Mouse (Mus musculus) hematopoietic stem cell, adult 5-6 weeks (primary cell): ENCODE data around the gene Olfr1449. TPM values are rescaled to one million over a fixed set of nuclear protein-coding genes. Genes with fewer than 3 reads are reported as not detected.
"Not testable (repeated sequence)": the region's sequence is repeated elsewhere in the genome, so short reads cannot be mapped to it uniquely, and the experiment has no call there.

ENCODE experiments used
- ATAC-seq, 2 experiments: fragments of 125-278 bp in 1 of 2; replicated peaks in 1 of 2; 2 replicates each; pipeline ENCODE4 v1.8.0; 2016 to 2017; ENCODE audit warnings: inconsistent platforms in 2 of 2, mild to moderate bottlenecking in 2 of 2, moderate number of reproducible peaks in 2 of 2, low read depth in 1 of 2, moderate TSS enrichment in 1 of 2; ENCODE audit not compliant: low FRiP score in 2 of 2, poor library complexity in 2 of 2, severe bottlenecking in 2 of 2, insufficient read depth in 1 of 2, low TSS enrichment in 1 of 2
- total RNA-seq: library from RNA; stranded (forward); fragments of 172-1452, 232-1000 nt; gene quantifications from 2 replicates; pipeline ENCODE4 v1.2.3, GENCODE M21; 2017

The Olfr1449 gene
- total RNA-seq = not detected in 2 replicates

GRCm38 (mm10) chr19:12930540-12930939, at the start of gene Olfr1449:
Gene Olfr1449, plus strand, starts transcription at chr19:12930840.
- no peak for ATAC-seq

GRCm38 (mm10) chr19:12883555-12883954, 47.1 kb upstream of the Olfr1449 start, which contains the start of gene Olfr1445:
Gene Olfr1445, plus strand, starts transcription at chr19:12883855.
- no peak for ATAC-seq

- ATAC-seq = no peak
Observed at GRCm38 (mm10) chr19:12893424-12893823, 37.2 kb upstream of the Olfr1449 start, which contains the start of gene Olfr1446. Gene Olfr1446, minus strand, starts transcription at chr19:12893524.

- ATAC-seq = no peak
Observed at GRCm38 (mm10) chr19:12903643-12904042, 27.0 kb upstream of the Olfr1449 start, which contains the start of gene Olfr1447. Gene Olfr1447, minus strand, starts transcription at chr19:12903743.

- no peak for ATAC-seq
Observed at GRCm38 (mm10) chr19:12924319-12924718, 6.3 kb upstream of the Olfr1449 start, which contains the start of gene Olfr1448. Gene Olfr1448, minus strand, starts transcription at chr19:12924419.

GRCm38 (mm10) chr19:12949958-12950357, 19.3 kb downstream of the Olfr1449 start, which contains the start of gene Olfr1450:
Gene Olfr1450, plus strand, starts transcription at chr19:12950258.
- no peak for ATAC-seq

GRCm38 (mm10) chr19:12970082-12970481, 39.4 kb downstream of the Olfr1449 start:
- not testable (repeated sequence) for ATAC-seq

Other genes with a start within 250 kb of the Olfr1449 start
- not detected in 2 replicates for gene Keg1, start 235.1 kb upstream of the Olfr1449 start, total RNA-seq
- gene Cntf, start 165.2 kb upstream of the Olfr1449 start, total RNA-seq = 0.63 and 1.1 TPM in 2 replicates
- 112 and 128 TPM in 2 replicates for gene Zfp91, start 134.7 kb upstream of the Olfr1449 start, total RNA-seq
- gene Lpxn, start 134.6 kb upstream of the Olfr1449 start, total RNA-seq = 4.4 and 5.2 TPM in 2 replicates
- not detected in 2 replicates for gene Gm5244, start 84.2 kb upstream of the Olfr1449 start, total RNA-seq
- gene Olfr1444, start 73.6 kb upstream of the Olfr1449 start, total RNA-seq = not detected in 2 replicates
- gene Olfr1445, start 47.0 kb upstream of the Olfr1449 start, total RNA-seq = not detected in 2 replicates
- gene Olfr1446, start 37.3 kb upstream of the Olfr1449 start, total RNA-seq = not detected in 2 replicates
- gene Olfr1447, start 27.1 kb upstream of the Olfr1449 start, total RNA-seq = not detected in 2 replicates
- not detected in 2 replicates for gene Olfr1448, start 6.4 kb upstream of the Olfr1449 start, total RNA-seq
- gene Olfr1450, start 19.4 kb downstream of the Olfr1449 start, total RNA-seq = not detected in 2 replicates
- not detected in 2 replicates for gene Olfr1451, start 64.2 kb downstream of the Olfr1449 start, total RNA-seq
- not detected in 2 replicates for gene Olfr1453, start 97.5 kb downstream of the Olfr1449 start, total RNA-seq
- not detected in 2 replicates for gene Olfr1454, start 129.8 kb downstream of the Olfr1449 start, total RNA-seq
- not detected in 2 replicates for gene Olfr1457, start 167.1 kb downstream of the Olfr1449 start, total RNA-seq
- gene Olfr1458, start 175.9 kb downstream of the Olfr1449 start, total RNA-seq = not detected in 2 replicates
- gene Olfr1459, start 218.7 kb downstream of the Olfr1449 start, total RNA-seq = not detected in 2 replicates
- gene Olfr1461, start 232.2 kb downstream of the Olfr1449 start, total RNA-seq = not detected in 2 replicates